ENCODE assay signal across 26 mouse cellular contexts in genomic region chrX:105228580-105228979, GRCm38 (mm10).
A peak's percentile ranks its signal among the peaks of the same experiment; 100 is the strongest.
DNase-seq lines count a peak whose midpoint lies in the region; ATAC-seq lines count a peak whose summit lies in the region.
"Had no signal": no experiment of that assay in that cellular context is flagged by ENCODE, and none has a peak within 500 bp of the region (broad histone marks: within the 10 kb centered on the region; RNA-seq: fewer than 3 reads in every experiment).

No protein-coding gene starts in this region.

- H3K27ac ChIP-seq in intestine, embryonic 16.5 days (ENCODE audit: low read length): no peak overlapping the region
- H3K27ac ChIP-seq: embryonic facial prominence, embryonic 10.5 days; embryonic facial prominence, embryonic 12.5 days; forebrain, embryonic 10.5 days; forebrain, embryonic 12.5 days had no signal

- H3K36me3 ChIP-seq in intestine, embryonic 16.5 days (ENCODE audit: control insufficient read depth, insufficient read depth, low read length): no peaks in the 10 kb centered on the region
- H3K36me3 ChIP-seq: embryonic facial prominence, embryonic 10.5 days; embryonic facial prominence, embryonic 12.5 days; forebrain, embryonic 10.5 days; forebrain, embryonic 12.5 days; G1E had no signal

- no peak overlapping the region for H3K9ac ChIP-seq in intestine, embryonic 16.5 days (ENCODE audit: low read depth, low read length)
- H3K9ac ChIP-seq: embryonic facial prominence, embryonic 12.5 days; forebrain, embryonic 12.5 days had no signal

- peak; percentile 43 for DNase-seq in fat pad, adult 2 months (ENCODE audit: extremely low read depth, low read depth, low spot score)
- DNase-seq in gonadal fat pad, adult 2 months (ENCODE audit: low read depth): peak; percentile 19
- no peak for DNase-seq in heart, postnatal 14 days
- no peak for DNase-seq in gastrocnemius, adult 18-20 months (ENCODE audit: low spot score)
- DNase-seq: adrenal gland, adult 8-10 months; adrenal gland, postnatal 14 days; adrenal gland, postnatal 36 days; B cell, adult 2 months; cerebellum, adult 11-12 months; cerebellum, adult 2 months; cerebellum, adult 9-10 months; cerebellum, postnatal 10 days; cerebellum, postnatal 25 days had no signal

- WGBS in intestine, embryonic 16.5 days: 52% methylated on average over 4 of the region's 4 CpGs

- intact Hi-C loops in heart, postnatal 14 days (cut with DNase I): no loop called here

- no peaks in the 10 kb centered on the region for H3K9me3 ChIP-seq in intestine, embryonic 16.5 days (ENCODE audit: control insufficient read depth, low read length)
- H3K9me3 ChIP-seq: embryonic facial prominence, embryonic 10.5 days; embryonic facial prominence, embryonic 12.5 days; forebrain, embryonic 10.5 days; forebrain, embryonic 12.5 days; G1E had no signal

- H3K4me2 ChIP-seq in intestine, embryonic 16.5 days (ENCODE audit: low read depth, low read length): no peak overlapping the region
- H3K4me2 ChIP-seq: embryonic facial prominence, embryonic 12.5 days; forebrain, embryonic 12.5 days had no signal

- 0 out of 2 replicates have a peak, but pooled peaks cover 9% of the 10 kb centered on the region for H3K27me3 ChIP-seq in intestine, embryonic 16.5 days (replicated peaks; ENCODE audit: control insufficient read depth, insufficient read depth, low read length)
- H3K27me3 ChIP-seq: CH12.LX had no signal

- peak; percentile 86 for ATAC-seq in intestine, embryonic 16.5 days
- no peak for ATAC-seq in megakaryocyte, adult 5-6 weeks (ENCODE audit: poor library complexity, severe bottlenecking)
- ATAC-seq: activated CD4-positive, CD25-positive, alpha-beta regulatory T cell, adult 4 months; CD4-positive, CD25-positive, alpha-beta regulatory T cell, adult 4 months; forebrain, embryonic 14.5 days; forebrain, embryonic 16.5 days; Patski had no signal

- no peak overlapping the region for H3K4me3 ChIP-seq in intestine, embryonic 16.5 days (ENCODE audit: low read length)
- H3K4me3 ChIP-seq: embryonic facial prominence, embryonic 10.5 days; embryonic facial prominence, embryonic 12.5 days; forebrain, embryonic 10.5 days; forebrain, embryonic 12.5 days had no signal

- H3K4me1 ChIP-seq in intestine, embryonic 16.5 days (ENCODE audit: control insufficient read depth, insufficient read depth, low read length): no peaks in the 10 kb centered on the region
- H3K4me1 ChIP-seq: embryonic facial prominence, embryonic 10.5 days; embryonic facial prominence, embryonic 12.5 days; forebrain, embryonic 10.5 days; forebrain, embryonic 12.5 days had no signal

Comparison
In these comparisons a context has a peak if more than half of its experiments do, and no peak if none do; other contexts are left out.
1. DNase-seq: peak in fat pad, adult 2 months (single experiment) and gonadal fat pad, adult 2 months (single experiment); none in heart, postnatal 14 days (0 of 2) and gastrocnemius, adult 18-20 months (single experiment).